26 mouse cellular contexts compared by ENCODE assay signal in genomic region chr6:89071766-89072165, GRCm38 (mm10).
DNase-seq lines count a peak whose midpoint lies in the region; ATAC-seq lines count a peak whose summit lies in the region.
"Had no signal": no experiment of that assay in that cellular context is flagged by ENCODE, and none has a peak within 500 bp of the region (broad histone marks: within the 10 kb centered on the region; RNA-seq: fewer than 3 reads in every experiment).

No protein-coding gene starts in this region.

- no peaks in the 10 kb centered on the region for H3K27me3 ChIP-seq in hindbrain, embryonic 13.5 days
- no peaks in the 10 kb centered on the region for H3K27me3 ChIP-seq in hindbrain, embryonic 14.5 days (ENCODE audit: control insufficient read depth, insufficient read depth, low read length)
- no peaks in the 10 kb centered on the region for H3K27me3 ChIP-seq in midbrain, embryonic 10.5 days (ENCODE audit: low read depth, poor library complexity, severe bottlenecking)
- no peaks in the 10 kb centered on the region for H3K27me3 ChIP-seq in midbrain, embryonic 14.5 days (ENCODE audit: control insufficient read depth, insufficient read depth, low read length)
- H3K27me3 ChIP-seq in midbrain, embryonic 13.5 days: no peaks in the 10 kb centered on the region
- H3K27me3 ChIP-seq: limb, embryonic 12.5 days had no signal

- H3K36me3 ChIP-seq in hindbrain, embryonic 13.5 days: no peaks in the 10 kb centered on the region
- H3K36me3 ChIP-seq in hindbrain, embryonic 14.5 days (replicated peaks; ENCODE audit: control insufficient read depth, insufficient read depth): no peaks in the 10 kb centered on the region
- H3K36me3 ChIP-seq in midbrain, embryonic 10.5 days: no peaks in the 10 kb centered on the region
- H3K36me3 ChIP-seq in midbrain, embryonic 14.5 days (ENCODE audit: control insufficient read depth, insufficient read depth, low read length): no peaks in the 10 kb centered on the region
- H3K36me3 ChIP-seq in midbrain, embryonic 13.5 days: no peaks in the 10 kb centered on the region
- H3K36me3 ChIP-seq: heart, embryonic 13.5 days; limb, embryonic 12.5 days had no signal

- no peak for DNase-seq in hindbrain, embryonic 14.5 days (ENCODE audit: low spot score)
- DNase-seq in midbrain, embryonic 10.5 days (ENCODE audit: low spot score): peak; percentile 66
- DNase-seq in midbrain, embryonic 14.5 days: no peak
- DNase-seq in retina, postnatal 7 days (ENCODE audit: low read depth, low spot score): peak; percentile 13
- no peak for DNase-seq in lung, postnatal 14 days
- DNase-seq: adrenal gland, adult 8-10 months; cerebellum, adult 11-12 months; cerebellum, postnatal 10 days; forebrain, postnatal 0 days; gastrocnemius, postnatal 25 days; heart, adult 2 months; heart, postnatal 14 days; kidney, postnatal 36 days; layer of hippocampus, postnatal 36 days; liver, postnatal 0 days; thymus, adult 2 months; thymus, postnatal 4 days had no signal

- no peak overlapping the region for H3K4me2 ChIP-seq in hindbrain, embryonic 13.5 days
- H3K4me2 ChIP-seq in hindbrain, embryonic 14.5 days (replicated peaks): no peak overlapping the region
- H3K4me2 ChIP-seq in midbrain, embryonic 14.5 days (ENCODE audit: low read length): no peak overlapping the region
- H3K4me2 ChIP-seq in midbrain, embryonic 13.5 days (replicated peaks): no peak overlapping the region
- H3K4me2 ChIP-seq: heart, embryonic 13.5 days; limb, embryonic 12.5 days; liver, embryonic 11.5 days had no signal

- no peak overlapping the region for H3K9ac ChIP-seq in hindbrain, embryonic 13.5 days
- no peak overlapping the region for H3K9ac ChIP-seq in hindbrain, embryonic 14.5 days
- no peak overlapping the region; the same call in 1 of the 2 replicates for H3K9ac ChIP-seq in midbrain, embryonic 14.5 days (replicated peaks; ENCODE audit: low read length)
- no peak overlapping the region for H3K9ac ChIP-seq in midbrain, embryonic 13.5 days (replicated peaks)
- H3K9ac ChIP-seq: forebrain, postnatal 0 days; heart, embryonic 13.5 days; limb, embryonic 12.5 days; liver, postnatal 0 days had no signal

- no peak overlapping the region for H3K4me3 ChIP-seq in hindbrain, embryonic 13.5 days
- no peak overlapping the region for H3K4me3 ChIP-seq in hindbrain, embryonic 14.5 days (replicated peaks; ENCODE audit: low read length)
- no peak overlapping the region for H3K4me3 ChIP-seq in midbrain, embryonic 10.5 days
- no peak overlapping the region for H3K4me3 ChIP-seq in midbrain, embryonic 14.5 days (replicated peaks; ENCODE audit: low read depth, low read length)
- H3K4me3 ChIP-seq in midbrain, embryonic 13.5 days (replicated peaks): no peak overlapping the region
- H3K4me3 ChIP-seq: heart, adult 2 months; heart, embryonic 13.5 days; limb, embryonic 12.5 days had no signal

- WGBS in hindbrain, embryonic 13.5 days: 25% methylated on average over 2 of the region's 2 CpGs
- WGBS in hindbrain, embryonic 14.5 days: 22% methylated on average over 2 of the region's 2 CpGs
- 14% methylated on average over 2 of the region's 2 CpGs for WGBS in midbrain, embryonic 10.5 days
- 0% methylated on average over 2 of the region's 2 CpGs for WGBS in midbrain, embryonic 14.5 days
- 13% methylated on average over 2 of the region's 2 CpGs for WGBS in midbrain, embryonic 13.5 days

- ATAC-seq in hindbrain, embryonic 13.5 days (ENCODE audit: low FRiP score): no peak
- ATAC-seq in hindbrain, embryonic 14.5 days (ENCODE audit: low FRiP score): no peak
- no peak for ATAC-seq in midbrain, embryonic 14.5 days (ENCODE audit: low FRiP score, low TSS enrichment)
- ATAC-seq in midbrain, embryonic 13.5 days: peak; percentile 18; the same call in 1 of the 2 replicates
- ATAC-seq: activated CD4-positive, CD25-positive, alpha-beta regulatory T cell, adult 4 months; forebrain, postnatal 0 days; hindbrain, postnatal 0 days; intestine, embryonic 16.5 days; liver, postnatal 0 days; lung, postnatal 0 days had no signal

- peak overlapping the region; percentile 31; the same call in 1 of the 2 replicates for H3K27ac ChIP-seq in hindbrain, embryonic 13.5 days
- no peak overlapping the region for H3K27ac ChIP-seq in hindbrain, embryonic 14.5 days
- peak overlapping the region; percentile 83 for H3K27ac ChIP-seq in midbrain, embryonic 10.5 days (replicated peaks)
- H3K27ac ChIP-seq in midbrain, embryonic 14.5 days (replicated peaks; ENCODE audit: low read depth, low read length): no peak overlapping the region
- no peak overlapping the region for H3K27ac ChIP-seq in midbrain, embryonic 13.5 days
- H3K27ac ChIP-seq: heart, adult 2 months; heart, embryonic 13.5 days; hindbrain, postnatal 0 days; limb, embryonic 12.5 days had no signal

- H3K9me3 ChIP-seq in hindbrain, embryonic 13.5 days: 0 out of 2 replicates have a peak, but pooled peaks cover 3% of the 10 kb centered on the region
- H3K9me3 ChIP-seq in hindbrain, embryonic 14.5 days (ENCODE audit: control insufficient read depth, low read length): no peaks in the 10 kb centered on the region
- H3K9me3 ChIP-seq in midbrain, embryonic 10.5 days (replicated peaks): no peaks in the 10 kb centered on the region
- H3K9me3 ChIP-seq in midbrain, embryonic 14.5 days (ENCODE audit: control insufficient read depth, low read length): no peaks in the 10 kb centered on the region
- H3K9me3 ChIP-seq in midbrain, embryonic 13.5 days: no peaks in the 10 kb centered on the region
- H3K9me3 ChIP-seq: heart, embryonic 13.5 days; limb, embryonic 12.5 days had no signal

- peaks cover 57% of the 10 kb centered on the region for H3K4me1 ChIP-seq in hindbrain, embryonic 13.5 days (replicated peaks)
- peaks cover 21% of the 10 kb centered on the region; the same call in 1 of the 2 replicates for H3K4me1 ChIP-seq in hindbrain, embryonic 14.5 days (replicated peaks; ENCODE audit: control insufficient read depth, insufficient read depth, low read length)
- peaks cover 38% of the 10 kb centered on the region for H3K4me1 ChIP-seq in midbrain, embryonic 10.5 days
- H3K4me1 ChIP-seq in midbrain, embryonic 14.5 days (ENCODE audit: control insufficient read depth, insufficient read depth, low read length): peaks cover 17% of the 10 kb centered on the region
- peaks cover 24% of the 10 kb centered on the region for H3K4me1 ChIP-seq in midbrain, embryonic 13.5 days (replicated peaks)
- H3K4me1 ChIP-seq: heart, embryonic 13.5 days had no signal

Comparison
In these comparisons a context has a peak if more than half of its experiments do, and no peak if none do; other contexts are left out.
1. H3K27ac ChIP-seq: peak in hindbrain, embryonic 13.5 days (single experiment) and midbrain, embryonic 10.5 days (single experiment); none in hindbrain, embryonic 14.5 days (single experiment), midbrain, embryonic 14.5 days (single experiment) and midbrain, embryonic 13.5 days (single experiment).
2. DNase-seq: peak in midbrain, embryonic 10.5 days (single experiment) and retina, postnatal 7 days (single experiment); none in hindbrain, embryonic 14.5 days (single experiment), midbrain, embryonic 14.5 days (single experiment) and lung, postnatal 14 days (single experiment).